Mouse (Mus musculus) left cerebral cortex, postnatal 14 days (tissue): ENCODE measurements around the gene Ccdc180. TPM values are rescaled to one million over a fixed set of nuclear protein-coding genes. Genes with fewer than 3 reads are reported as not detected.
A peak's percentile ranks its signal among the peaks of the same experiment; 100 is the strongest.

Experiments
- DNase-seq, 2 experiments: peaks; one replicate each; pipeline ENCODE4 v3.0.0; 2021 to 2022; ENCODE audit warnings: low spot score in 2 of 2, mixed read lengths in 1 of 2
- intact Hi-C: fragments of 180-260 bp; cut with DNase I; formaldehyde crosslinking; loops from one replicate; pipeline ENCODE4 v1.15.1; 2025
- total RNA-seq, 2 experiments: library from RNA; stranded (reverse); gene quantifications; 2 replicates each; pipeline ENCODE4 v1.2.3; 2021

Ccdc180 gene
- total RNA-seq, 2 experiments from 2014 or later = 0.13 TPM; not detected in 1

GRCm38 (mm10) chr4:45966716-45967115 lies 76.6 kb downstream of the Ccdc180 start:
- no peak for DNase-seq
- intact Hi-C loops = no loop called here

GRCm38 (mm10) chr4:45967479-45968341 lies 77.6 kb downstream of the Ccdc180 start:
- DNase-seq = peak in 1 of 2 experiments; percentile 26
- intact Hi-C loops = no loop called here

GRCm38 (mm10) chr4:45969051-45969450 lies 78.9 kb downstream of the Ccdc180 start:
- no peak for DNase-seq
- intact Hi-C loops = no loop called here

- no peak for DNase-seq
- intact Hi-C loops = no loop called here
Observed at GRCm38 (mm10) chr4:45970048-45970560, 80.0 kb downstream of the Ccdc180 start.

GRCm38 (mm10) chr4:45971806-45972447 lies 81.8 kb downstream of the Ccdc180 start:
- peak; percentile 95 to 98 for DNase-seq
- intact Hi-C loops = loop anchor here (1.0 kb wide), 1 partner anchor 54 kb away; no protein-coding TSS in a partner anchor

- peak; percentile 36 to 53 for DNase-seq
- intact Hi-C loops = loop anchor here (1.0 kb wide), 1 partner anchor 54 kb away; no protein-coding TSS in a partner anchor
Observed at GRCm38 (mm10) chr4:45972448-45972854, 82.3 kb downstream of the Ccdc180 start.

- DNase-seq = no peak
- intact Hi-C loops = loop anchor here (1.0 kb wide), 1 partner anchor 53 kb away; no protein-coding TSS in a partner anchor
Observed at GRCm38 (mm10) chr4:45972951-45973350, 82.8 kb downstream of the Ccdc180 start.

GRCm38 (mm10) chr4:45976931-45977667 lies 87.0 kb downstream of the Ccdc180 start:
- DNase-seq = no peak
- intact Hi-C loops = no loop called here

- intact Hi-C loops = no loop called here
- no peak for DNase-seq
Observed at GRCm38 (mm10) chr4:45979916-45980315, 89.8 kb downstream of the Ccdc180 start.

GRCm38 (mm10) chr4:45981054-45981453 lies 91.0 kb downstream of the Ccdc180 start:
- intact Hi-C loops = no loop called here
- no peak for DNase-seq

GRCm38 (mm10) chr4:45990427-45991135 lies 100.5 kb downstream of the Ccdc180 start:
- no peak for DNase-seq
- intact Hi-C loops = no loop called here

- intact Hi-C loops = no loop called here
- peak in 1 of 2 experiments; percentile 9 for DNase-seq
Observed at GRCm38 (mm10) chr4:45998536-45998935, 108.4 kb downstream of the Ccdc180 start.

Other genes starting within 250 kb of the Ccdc180 start
- gene Aldh1b1, start 91.3 kb upstream of the Ccdc180 start, total RNA-seq = 10 to 100 TPM in 1 of 2 experiments, 1 to 10 TPM in 1; 9.6 to 10.5 TPM
- gene Igfbpl1, start 63.4 kb upstream of the Ccdc180 start, total RNA-seq = 1 to 10 TPM in 1 of 2 experiments, under 1 TPM in 1; 0.92 to 3.3 TPM
- gene Stra6l, start 41.6 kb upstream of the Ccdc180 start, total RNA-seq = not detected
- 10 to 100 TPM; 20.7 to 20.9 TPM for gene Tdrd7, start 75.0 kb downstream of the Ccdc180 start, total RNA-seq
- 10 to 100 TPM; 23.6 to 25.1 TPM for gene Tmod1, start 148.6 kb downstream of the Ccdc180 start, total RNA-seq
- gene Ncbp1, start 248.3 kb downstream of the Ccdc180 start, total RNA-seq = 10 to 100 TPM; 48.8 to 53.2 TPM
- gene Tstd2, start 248.4 kb downstream of the Ccdc180 start, total RNA-seq = 10 to 100 TPM; 12.9 to 18.1 TPM